Mouse (Mus musculus) liver, embryonic 18 days (tissue): ENCODE results near the gene Ccdc152. TPM values are rescaled to one million over a fixed set of nuclear protein-coding genes. Genes with fewer than 3 reads are reported as not detected.

ENCODE experiments used
- polyA plus RNA-seq: library from polyadenylated mRNA; depleted of rRNA; stranded (reverse); fragments of >200 nt; gene quantifications from 2 replicates; pipeline ENCODE4 v1.2.3, GENCODE M21; 2012; rRNA removed

The Ccdc152 gene
- polyA plus RNA-seq: 19.2 and 20.0 TPM in 2 replicates

GRCm38 (mm10) chr15:3303426-3303825 lies at the start of gene Ccdc152:
Gene Ccdc152 (minus strand): TSS chr15:3303526.

GRCm38 (mm10) chr15:3268247-3268646 lies 35.1 kb downstream of the Ccdc152 start, which contains the start of gene Selenop:
Gene Selenop (plus strand): TSS chr15:3268547.

Other genes starting within 250 kb of the Ccdc152 start
- 2,118 and 2,336 TPM in 2 replicates for gene Selenop, start 35.0 kb downstream of the Ccdc152 start, polyA plus RNA-seq